Mouse (Mus musculus): ENCODE results near the gene 1700001F09Rik.
"Not testable (repeated sequence)": the region's sequence is repeated elsewhere in the genome, so short reads cannot be mapped to it uniquely, and the experiment has no call there.

1700001F09Rik gene

GRCm38 (mm10) chr14:43347711-43348110 lies at the start of gene 1700001F09Rik:
1700001F09Rik (minus strand) TSS chr14:43347811.
- DNase-seq (ENCODE audit: low read depth, low spot score), result not testable (repeated sequence)

GRCm38 (mm10) chr14:43361713-43362112 lies 14.1 kb upstream of the 1700001F09Rik start:
- not testable (repeated sequence) for DNase-seq (ENCODE audit: low read depth, low spot score)

DNA sequence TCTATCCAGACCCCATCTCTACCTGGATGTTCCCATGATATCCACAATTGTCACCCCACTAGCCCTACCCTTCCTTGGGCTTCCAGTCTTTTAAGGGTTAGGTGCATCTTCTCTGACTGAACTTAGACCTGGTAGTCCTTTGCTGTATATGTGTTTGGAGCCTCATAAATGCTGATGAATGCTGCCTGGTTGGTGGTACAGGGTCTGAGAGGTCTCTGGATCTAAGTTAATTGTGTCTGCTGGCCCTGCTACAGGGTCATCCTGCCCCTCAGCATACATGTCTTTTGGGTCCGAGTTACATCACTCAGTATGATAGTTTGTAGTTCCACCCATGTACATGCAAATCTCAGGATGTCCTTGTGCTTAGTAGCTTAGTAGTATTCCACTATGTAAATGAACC lies 11.6 kb upstream of the 1700001F09Rik start:
- not testable (repeated sequence) for DNase-seq (ENCODE audit: low read depth, low spot score)

- DNase-seq (ENCODE audit: low read depth, low spot score), result not testable (repeated sequence)
Measured at GRCm38 (mm10) chr14:43357496-43357895, 9.9 kb upstream of the 1700001F09Rik start.

- DNase-seq (ENCODE audit: low read depth, low spot score), result not testable (repeated sequence)
Measured at GRCm38 (mm10) chr14:43352944-43353343, 5.3 kb upstream of the 1700001F09Rik start.

DNA sequence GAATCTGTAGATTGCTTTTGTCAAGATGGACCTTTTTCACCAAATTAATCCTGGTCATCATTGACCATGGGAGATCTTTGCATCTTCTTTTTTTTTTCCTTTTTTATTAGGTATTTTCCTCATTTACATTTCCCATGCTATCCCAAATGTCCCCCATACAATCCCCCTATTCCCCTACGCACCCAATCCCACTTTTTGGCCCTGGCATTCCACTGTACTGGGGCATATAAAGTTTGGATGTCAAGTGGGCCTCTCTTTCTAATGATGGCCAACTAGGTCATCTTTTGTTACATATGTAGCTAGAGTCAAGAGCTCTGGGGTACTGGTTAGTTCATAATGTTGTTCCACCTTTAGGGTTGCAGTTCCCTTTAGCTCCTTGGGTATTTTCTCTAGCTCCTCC lies 10.0 kb downstream of the 1700001F09Rik start:
- not testable (repeated sequence) for DNase-seq (ENCODE audit: low read depth, low spot score)

- DNase-seq (ENCODE audit: low read depth, low spot score), result not testable (repeated sequence)
Measured at GRCm38 (mm10) chr14:43331362-43331880, 16.2 kb downstream of the 1700001F09Rik start.

DNA sequence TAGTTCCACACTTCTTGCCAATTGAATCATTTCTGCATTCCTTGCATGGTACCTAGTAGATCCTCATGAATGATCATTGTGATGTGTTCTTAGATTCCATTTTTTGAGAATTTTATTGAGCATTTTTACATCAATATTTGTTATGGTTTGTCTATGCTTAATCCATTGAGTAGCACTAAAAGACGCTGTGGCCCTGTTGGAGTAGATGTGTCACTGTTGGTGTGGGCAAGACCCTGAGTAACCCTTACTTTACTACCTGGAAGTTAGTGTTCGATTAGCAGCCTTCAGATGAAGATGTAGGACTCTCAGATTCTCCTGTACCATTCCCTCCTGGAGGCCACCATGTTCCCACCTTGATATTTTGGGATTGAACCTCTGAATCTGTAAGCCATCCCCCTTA lies 19.0 kb downstream of the 1700001F09Rik start:
- not testable (repeated sequence) for DNase-seq (ENCODE audit: low read depth, low spot score)

GRCm38 (mm10) chr14:43319516-43319915 lies 28.1 kb downstream of the 1700001F09Rik start:
- not testable (repeated sequence) for DNase-seq (ENCODE audit: low read depth, low spot score)

- DNase-seq (ENCODE audit: low read depth, low spot score), result not testable (repeated sequence)
Measured at GRCm38 (mm10) chr14:43293503-43293902, 54.1 kb downstream of the 1700001F09Rik start, which contains the start of gene Gm8127. Gm8127 (minus strand) TSS chr14:43293832.
